ENCODE assay signal across 12 mouse cellular contexts in genomic region chr9:31221170-31221569, GRCm38 (mm10). TPM values are rescaled to one million over a fixed set of nuclear protein-coding genes. Genes with fewer than 3 reads are reported as not detected.
DNase-seq lines count a peak whose midpoint lies in the region; ATAC-seq and TF ChIP-seq lines count a peak whose summit lies in the region.
"Had no signal": no experiment of that assay in that cellular context is flagged by ENCODE, and none has a peak within 500 bp of the region (broad histone marks: within the 10 kb centered on the region; RNA-seq: fewer than 3 reads in every experiment).

No protein-coding gene starts in this region.

- H3K9ac ChIP-seq in embryonic facial prominence, embryonic 15.5 days: no peak overlapping the region
- H3K9ac ChIP-seq in intestine, postnatal 0 days (ENCODE audit: low read depth, low read length): no peak overlapping the region
- H3K9ac ChIP-seq: hindbrain, embryonic 15.5 days had no signal

- no peak overlapping the region for H3K27ac ChIP-seq in embryonic facial prominence, embryonic 15.5 days (replicated peaks)
- no peak overlapping the region for H3K27ac ChIP-seq in intestine, postnatal 0 days (ENCODE audit: low read depth, low read length)
- H3K27ac ChIP-seq: hindbrain, embryonic 15.5 days had no signal

- 28% methylated on average over 10 of the region's 10 CpGs for WGBS in embryonic facial prominence, embryonic 15.5 days
- 40% methylated on average over 10 of the region's 10 CpGs for WGBS in intestine, postnatal 0 days

- peak; percentile 34; the same call in 1 of the 2 replicates for ATAC-seq in embryonic facial prominence, embryonic 15.5 days (ENCODE audit: insufficient number of reproducible peaks, low FRiP score, low TSS enrichment, low read depth)
- no peak for ATAC-seq in intestine, postnatal 0 days
- ATAC-seq in granulocyte monocyte progenitor cell, adult 5-6 weeks (replicated peaks; ENCODE audit: poor library complexity, severe bottlenecking): no peak
- ATAC-seq in inflammation-experienced regulatory T-cells, adult 6 months: no peak
- ATAC-seq: forebrain, embryonic 14.5 days had no signal

- peak; percentile 37 to 43 for DNase-seq in heart, adult 18-20 months
- no peak for DNase-seq in heart, postnatal 25 days (ENCODE audit: low spot score)
- no peak for DNase-seq in layer of hippocampus, postnatal 25 days (ENCODE audit: extremely low spot score in 1 of 2, low spot score in 1 of 2)
- DNase-seq: B cell, adult 2 months; cerebellum, adult 11-12 months had no signal

- H3K27me3 ChIP-seq in E14TG2a.4 (ENCODE audit: insufficient read depth, low read length): peaks cover 6% of the 10 kb centered on the region; the same call in 1 of the 2 replicates
- H3K27me3 ChIP-seq in embryonic facial prominence, embryonic 15.5 days: no peaks in the 10 kb centered on the region
- H3K27me3 ChIP-seq in intestine, postnatal 0 days (replicated peaks; ENCODE audit: control insufficient read depth, insufficient read depth, low read length): no peaks in the 10 kb centered on the region
- H3K27me3 ChIP-seq: hindbrain, embryonic 15.5 days had no signal

- 0 out of 2 replicates have a peak overlapping the region, but pooled peaks have one; percentile 11 for H3K4me2 ChIP-seq in embryonic facial prominence, embryonic 15.5 days (replicated peaks)
- peak overlapping the region; percentile 31; the same call in 1 of the 2 replicates for H3K4me2 ChIP-seq in intestine, postnatal 0 days (replicated peaks; ENCODE audit: low read depth)
- H3K4me2 ChIP-seq: hindbrain, embryonic 15.5 days had no signal

- H3K9me3 ChIP-seq in E14TG2a.4 (ENCODE audit: low read length): no peaks in the 10 kb centered on the region
- H3K9me3 ChIP-seq in embryonic facial prominence, embryonic 15.5 days (replicated peaks): no peaks in the 10 kb centered on the region
- H3K9me3 ChIP-seq in intestine, postnatal 0 days (ENCODE audit: control insufficient read depth): no peaks in the 10 kb centered on the region
- H3K9me3 ChIP-seq: hindbrain, embryonic 15.5 days had no signal

- TF ChIP-seq CTCF in E14TG2a.4 (conservative IDR thresholded peaks at IDR 0.05; ENCODE audit: low read length): no peak
- no peak for TF ChIP-seq CTCF in intestine, postnatal 0 days (IDR thresholded peaks at IDR 0.05; ENCODE audit: low read depth)

- H3K4me3 ChIP-seq in E14TG2a.4 (replicated peaks; ENCODE audit: low read length): 0 out of 2 replicates have a peak overlapping the region, but pooled peaks have one; percentile 17
- H3K4me3 ChIP-seq in embryonic facial prominence, embryonic 15.5 days (replicated peaks): no peak overlapping the region
- H3K4me3 ChIP-seq in intestine, postnatal 0 days (ENCODE audit: low read depth, low read length): no peak overlapping the region
- H3K4me3 ChIP-seq: hindbrain, embryonic 15.5 days had no signal

- no peaks in the 10 kb centered on the region for H3K36me3 ChIP-seq in E14TG2a.4 (ENCODE audit: insufficient read depth, low read length)
- H3K36me3 ChIP-seq in embryonic facial prominence, embryonic 15.5 days: no peaks in the 10 kb centered on the region
- no peaks in the 10 kb centered on the region for H3K36me3 ChIP-seq in intestine, postnatal 0 days (ENCODE audit: control insufficient read depth, insufficient read depth)
- H3K36me3 ChIP-seq: hindbrain, embryonic 15.5 days had no signal

- intact Hi-C loops in heart, postnatal 25 days (cut with DNase I): no loop called here

- peaks cover 27% of the 10 kb centered on the region for H3K4me1 ChIP-seq in E14TG2a.4 (replicated peaks; ENCODE audit: low read depth, low read length)
- 0 out of 2 replicates have a peak, but pooled peaks cover 3% of the 10 kb centered on the region for H3K4me1 ChIP-seq in embryonic facial prominence, embryonic 15.5 days
- no peaks in the 10 kb centered on the region for H3K4me1 ChIP-seq in intestine, postnatal 0 days (replicated peaks; ENCODE audit: control insufficient read depth, insufficient read depth, low read length)
- H3K4me1 ChIP-seq: hindbrain, embryonic 15.5 days had no signal

RNA-seq across cellular contexts. Expression of gene Aplp2, which starts 9.6 kb away (rescaled TPM):
- 100 to 1,000 TPM; 318 to 322 TPM for total RNA-seq in heart, adult 18-20 months (2021)
- 100 to 1,000 TPM; 285 to 296 TPM for total RNA-seq in heart, postnatal 25 days (2021)
- polyA plus RNA-seq in embryonic facial prominence, embryonic 15.5 days (2015; fragmentation: Nextera tagmentation; extraction: Ambion mirVana): 287 and 290 TPM in 2 replicates
- 143 and 144 TPM in 2 replicates for polyA plus RNA-seq in intestine, postnatal 0 days (2015; fragmentation: Nextera tagmentation; extraction: Ambion mirVana)
- 100 to 1,000 TPM; 451 to 456 TPM for total RNA-seq in layer of hippocampus, postnatal 25 days (2021)
- total RNA-seq in granulocyte monocyte progenitor cell, adult 5-6 weeks (2014; fragmentation: Nextera tagmentation): 28.1 and 32.6 TPM in 2 replicates
- 34.1 and 34.9 TPM in 2 replicates for total RNA-seq in granulocyte monocyte progenitor cell, adult 5-6 weeks (2017)
- polyA plus RNA-seq in inflammation-experienced regulatory T-cells, adult 6 months (2017; shearing (Covaris generic)): 100 to 1,000 TPM in 1 of 3 experiments, 10 to 100 TPM in 2; 65.4 to 108 (median 70.8) TPM

RNA-seq across cellular contexts. Expression of gene Prdm10, which starts 59.2 kb away (rescaled TPM):
- total RNA-seq in heart, adult 18-20 months (2021): 1 to 10 TPM; 4.2 to 5.0 TPM
- 1 to 10 TPM; 5.1 to 5.4 TPM for total RNA-seq in heart, postnatal 25 days (2021)
- polyA plus RNA-seq in embryonic facial prominence, embryonic 15.5 days (2015; fragmentation: Nextera tagmentation; extraction: Ambion mirVana): 4.4 and 5.4 TPM in 2 replicates
- 1.0 and 1.2 TPM in 2 replicates for polyA plus RNA-seq in intestine, postnatal 0 days (2015; fragmentation: Nextera tagmentation; extraction: Ambion mirVana)
- total RNA-seq in layer of hippocampus, postnatal 25 days (2021): 10 to 100 TPM; 18.7 to 21.0 TPM
- total RNA-seq in granulocyte monocyte progenitor cell, adult 5-6 weeks (2014; fragmentation: Nextera tagmentation): 12.4 and 14.1 TPM in 2 replicates
- total RNA-seq in granulocyte monocyte progenitor cell, adult 5-6 weeks (2017): 6.4 and 7.3 TPM in 2 replicates
- polyA plus RNA-seq in inflammation-experienced regulatory T-cells, adult 6 months (2017; shearing (Covaris generic)): 1 to 10 TPM; 7.7 to 9.0 (median 8.5) TPM

Comparison
In these comparisons a context has a peak if more than half of its experiments do, and no peak if none do; other contexts are left out.
1. DNase-seq: peak in heart, adult 18-20 months (2 of 2); none in heart, postnatal 25 days (single experiment) and layer of hippocampus, postnatal 25 days (0 of 2).
2. RNA of gene Aplp2, which starts 9.6 kb away (total RNA-seq): 451 to 456 TPM in layer of hippocampus, postnatal 25 days, 318 to 322 TPM in heart, adult 18-20 months and 285 to 296 TPM in heart, postnatal 25 days; 28.1 to 34.9 TPM in granulocyte monocyte progenitor cell, adult 5-6 weeks; every median in the first group is over 4 times any median in the second.